Mouse (Mus musculus) lung, postnatal 0 days (tissue): ENCODE measurements around the gene Zfp27.

Source experiments
- CTCF ChIP-seq: IDR thresholded peaks from 2 replicates; pipeline ENCODE4 v1.5.1; 2016; ENCODE audit warnings: antibody characterized with exemption, mild to moderate bottlenecking
- EP300 ChIP-seq: IDR thresholded peaks from 2 replicates; pipeline ENCODE4 v1.6.1; 2016; ENCODE audit warnings: antibody characterized with exemption, mild to moderate bottlenecking, control low read depth

GRCm38 (mm10) chr7:29880056-29880455, 26.3 kb downstream of the Zfp27 start:
- TF ChIP-seq CTCF (no peak), EP300 (no peak)
